Mouse (Mus musculus): ENCODE measurements around the gene Aif1. TPM values are rescaled to one million over a fixed set of nuclear protein-coding genes. Genes with fewer than 3 reads are reported as not detected.
A peak's percentile ranks its signal among the peaks of the same experiment; 100 is the strongest.

Gene Aif1
- polyA plus RNA-seq, 2 experiments from 2014 or later: 0.91 to 1.9 TPM

DNA sequence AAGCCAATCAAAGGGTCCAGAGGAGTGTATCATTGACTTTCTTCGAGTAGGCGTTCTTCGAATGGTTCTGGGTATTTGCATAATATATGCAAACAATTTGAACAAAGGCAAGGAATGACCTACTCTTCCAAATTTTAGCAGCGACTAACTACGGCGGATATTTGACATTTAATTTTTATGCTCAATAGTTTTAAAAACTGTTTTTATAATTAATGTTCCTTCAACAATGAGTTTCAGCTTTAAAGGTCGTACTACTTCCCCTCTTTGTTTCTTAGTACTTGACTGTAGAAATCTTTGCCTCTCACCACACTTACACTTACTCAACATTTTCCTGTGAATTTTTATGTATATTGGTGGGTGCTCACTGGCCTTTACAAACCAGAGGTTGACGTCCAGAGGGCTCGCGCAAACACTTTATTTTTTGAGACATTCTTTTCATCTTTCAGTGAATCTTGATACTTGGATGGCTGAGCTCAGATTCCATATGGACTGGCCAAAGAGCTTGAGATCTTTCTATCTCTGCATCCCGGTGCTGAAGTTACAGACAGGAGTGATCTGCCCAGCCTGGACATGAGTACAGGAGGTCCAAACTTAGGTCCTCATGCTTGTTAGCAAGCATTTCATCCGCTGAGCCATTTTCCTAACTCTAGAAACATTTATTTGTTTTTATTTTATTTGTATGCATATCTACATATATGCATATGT, 10.3 kb downstream of the Aif1 start:
- no peak for ATAC-seq

DNA sequence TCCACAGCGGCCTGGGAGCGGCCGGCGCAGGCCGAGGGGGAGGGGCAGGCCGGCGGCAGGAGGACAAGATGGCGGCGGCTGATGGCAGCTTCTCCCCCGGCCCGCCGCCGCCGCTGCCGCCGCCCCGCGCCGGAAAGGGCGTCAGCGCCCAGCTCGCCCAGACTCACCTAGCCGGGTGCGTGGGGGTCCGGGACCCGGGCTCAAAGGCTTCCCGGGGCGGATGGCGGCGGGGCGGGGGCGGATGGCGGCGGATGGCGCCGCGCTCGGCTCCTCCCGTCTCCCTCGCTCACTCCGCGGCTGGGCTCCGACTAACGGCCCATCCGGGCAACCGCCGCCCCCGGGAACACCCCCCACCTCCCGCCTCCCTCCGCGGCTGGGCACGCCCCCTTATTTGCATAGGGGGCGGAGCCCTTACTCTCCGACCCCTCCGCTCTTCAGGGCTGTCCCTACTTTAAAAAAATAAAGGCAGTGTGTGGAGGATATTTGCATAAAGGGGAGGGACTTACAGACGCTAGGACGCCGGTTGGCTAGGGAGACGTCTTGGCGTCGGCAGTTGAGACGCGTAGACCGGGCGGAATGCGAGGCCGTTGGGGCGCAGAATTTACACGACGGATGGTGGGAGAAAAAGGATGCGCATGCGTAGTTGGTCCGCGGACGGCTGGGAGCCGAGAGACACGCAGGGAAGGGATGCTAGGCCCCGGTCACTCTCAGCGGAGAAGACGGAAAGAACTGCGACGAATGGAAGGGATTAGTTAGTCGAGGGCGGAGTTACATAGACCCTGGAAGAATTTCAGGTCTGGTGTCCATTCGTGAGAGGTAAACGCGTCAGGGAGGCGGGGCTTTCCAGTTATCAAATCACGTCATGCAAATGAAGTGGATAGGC, 11.1 kb downstream of the Aif1 start, which contains the start of gene Prrc2a:
Gene Prrc2a (minus strand): TSS at position 330 of the 883 bp plus-strand sequence.
- ATAC-seq: peak; percentile 89

DNA sequence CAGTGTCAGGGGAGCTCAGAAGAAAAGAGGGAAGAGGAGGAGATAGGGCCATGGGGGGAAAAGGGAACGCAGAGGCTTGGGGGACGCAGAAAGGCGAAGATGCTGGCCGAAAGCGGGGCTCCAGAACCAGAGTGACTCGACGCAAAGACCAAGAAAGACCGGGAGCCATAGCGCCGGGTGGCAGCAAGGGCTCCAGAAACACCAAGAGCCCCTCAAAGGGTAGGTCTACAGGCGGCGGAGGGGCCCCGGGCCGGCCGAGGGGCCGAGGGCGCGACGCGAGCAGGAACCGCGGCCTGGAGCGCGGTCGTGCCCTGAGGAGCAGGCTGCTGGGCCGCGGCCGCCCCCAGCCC, 11.7 kb downstream of the Aif1 start:
- ATAC-seq: no peak

DNA sequence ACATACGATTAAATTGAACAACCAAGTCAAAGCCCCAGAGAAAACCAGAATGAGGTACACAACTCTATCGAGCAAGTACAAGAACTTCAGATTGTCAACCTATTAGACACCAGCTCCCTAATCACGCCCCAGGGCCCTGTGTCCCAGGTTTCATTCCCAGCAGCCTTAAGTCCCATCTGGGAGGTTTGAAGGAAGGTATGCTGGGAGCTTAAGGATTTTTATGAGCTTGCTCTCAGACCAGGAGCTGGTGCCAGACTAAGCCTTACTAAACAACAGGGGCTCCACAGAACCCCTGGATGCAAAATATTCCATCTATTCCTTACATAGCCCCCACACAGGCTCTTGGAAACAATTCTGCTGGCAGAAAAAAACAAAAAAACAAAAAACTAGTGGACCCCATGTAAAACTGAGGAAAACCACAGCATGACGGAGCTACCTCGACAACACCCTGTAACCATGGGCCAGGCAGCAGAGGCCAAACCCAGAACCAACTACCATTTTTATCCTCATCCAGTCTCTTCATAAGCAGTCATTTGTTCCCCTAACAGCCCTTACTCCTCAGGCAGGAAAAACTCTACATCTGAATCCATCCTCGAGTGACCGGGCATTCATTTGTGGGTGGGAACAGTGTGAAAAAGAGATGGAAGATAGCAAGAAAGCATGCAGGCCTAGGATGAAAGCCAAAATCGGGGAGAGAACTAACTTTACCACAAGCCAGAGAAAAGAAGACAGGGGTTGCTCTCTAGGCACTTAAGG, 12.4 kb downstream of the Aif1 start:
- ATAC-seq: no peak

DNA sequence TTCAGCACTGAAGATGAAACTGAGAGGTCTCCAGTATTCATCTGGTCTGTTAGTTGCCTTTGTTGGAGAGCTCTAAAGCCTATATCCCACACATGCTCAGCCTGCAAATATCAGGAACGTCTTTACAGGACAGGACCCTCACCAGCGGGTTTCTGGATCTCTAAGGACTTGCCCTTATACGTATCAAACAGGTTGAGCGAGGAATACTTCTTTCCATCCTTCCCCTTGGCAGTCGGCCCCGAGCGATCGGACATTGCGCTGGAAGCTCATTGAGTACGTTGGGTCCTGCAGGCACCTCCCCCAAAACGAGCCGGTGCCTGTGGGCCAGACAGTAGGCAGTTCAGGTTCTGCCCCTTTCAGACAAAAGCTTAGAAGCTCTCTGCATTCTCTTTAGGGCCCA, 13.1 kb downstream of the Aif1 start:
- ATAC-seq: no peak

DNA sequence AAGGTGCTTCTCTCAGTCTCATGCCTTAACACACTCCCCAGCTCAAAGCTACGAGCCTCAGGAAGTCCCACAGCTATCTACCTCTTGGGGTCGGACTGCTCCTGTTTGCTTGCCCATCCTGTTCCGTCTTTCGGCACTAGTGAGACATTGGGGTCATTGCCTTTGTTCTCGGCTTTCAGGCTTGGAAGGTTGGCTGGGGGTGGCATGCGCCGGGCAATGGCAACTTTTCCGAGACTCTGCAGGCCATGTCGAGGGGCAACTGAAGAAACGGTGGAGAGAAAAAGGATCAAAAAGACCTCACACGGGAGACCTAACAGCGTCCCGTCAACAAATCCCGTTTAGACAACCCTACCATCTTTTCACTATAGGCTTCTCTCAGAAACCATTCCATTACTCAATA, 13.7 kb downstream of the Aif1 start:
- no peak for ATAC-seq

DNA sequence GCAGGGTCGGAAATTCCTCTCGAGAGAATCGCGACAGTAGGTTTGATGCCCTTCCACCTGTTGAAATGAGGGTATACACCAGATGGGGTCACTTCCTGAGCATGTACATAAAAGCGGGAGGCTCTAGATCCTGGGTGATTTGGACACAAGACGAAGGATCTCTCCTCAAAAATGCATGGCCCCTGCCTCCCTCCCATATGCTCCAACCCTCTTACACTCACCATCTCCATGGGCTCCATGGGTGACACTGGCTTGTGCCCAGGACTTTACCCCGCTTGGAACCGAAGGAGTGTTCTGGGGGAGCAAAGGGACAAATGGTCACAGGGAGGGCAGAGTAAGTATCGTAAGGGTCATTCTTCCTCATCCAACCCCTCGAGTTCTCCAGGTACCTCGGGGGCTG, 14.4 kb downstream of the Aif1 start:
- no peak for ATAC-seq

DNA sequence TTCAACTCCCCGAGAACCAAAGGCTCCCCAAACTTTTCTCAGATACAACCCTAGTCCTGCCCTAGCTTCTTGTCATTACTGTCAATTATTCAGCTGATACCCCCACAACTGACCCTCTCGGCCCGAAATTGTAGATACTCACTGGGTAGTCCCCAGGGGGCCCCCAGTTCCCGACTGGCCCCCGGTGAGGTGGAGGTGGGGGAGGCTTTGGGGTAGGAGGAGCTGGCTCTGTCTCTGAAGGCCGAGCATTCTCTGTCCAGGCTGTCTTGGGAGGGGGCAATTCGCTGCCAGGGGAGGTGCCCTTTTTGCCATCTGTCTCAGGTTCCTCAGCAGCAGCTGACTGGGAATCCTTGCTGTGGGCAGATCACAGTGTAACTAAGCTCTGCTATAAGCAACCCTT, 16.2 kb downstream of the Aif1 start:
- no peak for ATAC-seq

DNA sequence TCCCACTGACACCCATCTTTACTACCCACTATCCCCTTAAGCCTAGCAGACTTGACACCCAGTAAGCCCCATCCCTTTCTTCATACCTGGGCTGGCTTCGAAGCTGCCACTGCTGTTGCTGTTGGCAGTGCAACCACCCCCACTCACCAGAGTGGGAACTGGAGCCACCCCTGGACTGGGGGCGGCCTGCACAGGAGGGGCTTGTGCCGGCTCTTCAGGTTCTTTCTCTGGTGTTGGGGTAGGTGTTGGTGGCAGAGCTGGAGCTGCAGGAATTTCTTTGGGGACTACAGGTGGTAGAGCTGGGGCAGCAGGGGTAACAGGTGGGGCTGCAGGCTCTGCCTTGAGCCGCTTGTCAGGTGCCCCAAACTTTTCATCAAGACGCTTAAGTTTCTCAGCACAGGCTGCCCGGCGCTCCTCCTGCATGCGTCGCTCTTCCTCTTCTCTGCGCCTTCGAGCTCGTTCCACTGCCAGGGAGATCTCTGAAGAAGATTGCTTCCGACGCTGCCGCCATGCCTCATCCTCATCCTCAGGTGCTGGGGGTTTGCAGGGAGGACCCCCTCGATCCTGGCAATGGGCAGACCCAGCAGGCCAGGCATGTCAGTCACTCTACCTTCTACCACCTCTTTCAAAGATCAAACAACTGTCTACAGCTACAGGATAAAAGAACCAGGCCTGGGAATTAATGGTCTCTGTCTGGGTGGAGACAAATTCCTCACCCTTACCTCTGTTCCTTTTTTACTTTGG, 16.8 kb downstream of the Aif1 start:
- ATAC-seq: no peak

DNA sequence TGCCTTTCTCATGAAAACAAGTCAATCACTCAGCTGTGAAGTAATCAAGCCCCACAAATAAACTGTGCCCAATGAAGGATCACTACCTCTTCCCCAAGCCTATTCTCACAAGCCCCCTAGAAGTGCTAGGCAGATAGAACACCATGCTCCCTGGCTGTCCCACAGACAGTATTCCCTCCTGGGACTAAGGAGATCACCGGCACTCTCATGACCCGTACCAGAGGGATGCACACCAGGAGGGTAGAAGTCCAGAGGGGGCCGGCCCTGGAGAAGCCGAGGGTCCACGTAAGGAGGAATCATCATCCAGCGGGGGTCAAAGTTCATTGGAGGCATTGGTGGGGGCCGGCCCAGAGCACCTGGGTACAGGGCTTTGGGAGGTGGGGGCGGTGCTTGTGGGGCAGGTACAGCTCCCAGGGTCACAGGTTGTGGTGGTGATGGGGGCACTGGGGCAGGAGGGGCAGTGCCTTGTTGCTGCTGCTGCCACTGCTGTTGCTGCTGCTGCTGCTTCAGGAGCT, 18.1 kb downstream of the Aif1 start:
- ATAC-seq: no peak

DNA sequence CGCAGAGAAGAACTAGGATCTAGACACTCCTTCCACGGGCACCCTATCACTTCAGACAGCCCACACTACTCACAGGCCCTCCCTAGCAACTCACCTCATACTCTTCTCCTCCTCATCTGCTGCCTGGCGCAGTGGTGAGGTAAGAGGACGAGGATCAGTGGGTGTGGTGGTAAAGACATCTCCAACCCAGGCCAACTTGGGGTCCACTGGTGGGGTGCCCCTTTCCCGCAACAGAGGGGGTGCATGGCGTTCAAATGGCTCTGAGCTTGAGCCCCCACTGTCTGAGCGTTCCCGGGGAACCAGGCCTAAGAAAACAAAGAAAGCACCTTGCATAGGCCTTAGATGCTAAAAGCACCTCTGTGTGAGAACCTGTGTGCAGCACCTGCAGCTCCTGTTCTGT, 18.6 kb downstream of the Aif1 start:
- no peak for ATAC-seq

DNA sequence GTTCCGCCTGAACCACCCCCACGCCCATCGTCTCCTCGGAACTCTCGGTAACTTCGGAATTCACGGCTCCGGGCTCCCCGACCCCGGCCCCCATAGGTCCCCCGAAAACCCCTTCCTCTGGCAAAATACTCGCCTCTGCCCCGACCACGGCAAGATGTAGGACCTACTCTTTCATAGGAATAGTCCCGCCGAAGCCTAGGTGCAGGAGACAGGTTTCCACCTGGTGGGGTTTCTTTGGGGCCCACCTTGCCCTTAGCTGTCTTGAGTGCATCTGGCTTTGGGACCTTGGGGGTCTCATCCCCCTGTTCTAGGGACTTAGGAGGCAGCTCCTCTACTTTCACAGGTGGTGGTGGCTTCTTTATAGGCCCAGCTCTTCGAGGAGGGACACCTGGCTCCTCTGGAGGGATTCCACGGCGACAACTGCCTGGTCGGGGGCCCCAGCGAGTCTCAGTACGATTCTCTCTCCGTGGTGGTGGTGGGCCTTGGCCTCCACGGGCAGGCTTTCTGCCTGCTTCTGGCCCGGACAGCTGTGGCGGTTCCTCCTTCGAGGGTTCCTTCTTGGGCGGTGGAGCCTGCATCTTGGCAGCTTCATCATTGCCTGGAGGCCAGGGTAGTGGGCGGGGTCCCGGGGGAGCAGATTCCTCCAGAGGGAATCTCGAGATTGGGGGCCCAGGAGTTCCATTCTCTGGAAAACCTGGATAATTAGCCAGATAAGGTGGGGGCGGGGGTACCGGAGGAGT, 19.2 kb downstream of the Aif1 start:
- ATAC-seq: no peak

DNA sequence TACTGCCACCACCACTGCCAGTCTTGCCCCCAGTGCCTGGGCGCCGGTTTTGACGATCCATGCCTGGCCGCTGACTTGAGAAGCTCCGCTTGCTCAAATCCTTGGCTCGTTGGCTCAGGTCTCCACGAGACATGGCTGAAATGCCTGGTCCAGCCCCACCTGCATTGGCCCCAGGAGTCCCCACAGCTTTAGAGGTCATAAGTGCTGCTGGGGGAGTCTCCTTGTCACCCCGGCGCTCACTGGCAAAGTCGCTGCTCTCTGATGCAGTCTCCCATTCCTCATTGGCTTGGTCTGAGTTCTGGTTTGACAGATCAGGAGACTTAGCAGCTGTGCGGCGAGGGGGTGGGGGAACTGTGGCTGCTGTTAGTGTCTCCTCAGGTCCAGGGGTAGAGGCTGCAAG, 20.4 kb downstream of the Aif1 start:
- ATAC-seq: no peak

DNA sequence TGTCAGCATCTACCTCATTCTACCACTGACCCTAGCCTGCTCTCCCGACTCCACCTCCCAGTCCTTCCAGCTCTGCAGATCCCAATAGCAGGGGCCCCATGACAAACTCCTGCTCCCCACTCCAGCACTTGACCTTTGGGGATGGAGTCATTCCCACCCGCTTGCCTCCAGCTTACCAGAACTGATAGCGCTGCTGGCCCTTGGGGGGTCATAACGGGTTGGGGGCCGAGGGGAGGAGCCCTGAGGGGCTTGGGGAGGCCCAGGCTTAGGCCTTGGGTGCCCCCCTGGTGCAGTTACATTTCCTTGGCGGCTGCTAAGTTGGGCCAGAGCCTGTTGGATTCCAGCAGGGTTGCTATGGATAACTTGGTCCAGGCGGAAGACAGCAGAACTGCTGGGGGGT, 21.3 kb downstream of the Aif1 start:
- ATAC-seq: no peak

DNA sequence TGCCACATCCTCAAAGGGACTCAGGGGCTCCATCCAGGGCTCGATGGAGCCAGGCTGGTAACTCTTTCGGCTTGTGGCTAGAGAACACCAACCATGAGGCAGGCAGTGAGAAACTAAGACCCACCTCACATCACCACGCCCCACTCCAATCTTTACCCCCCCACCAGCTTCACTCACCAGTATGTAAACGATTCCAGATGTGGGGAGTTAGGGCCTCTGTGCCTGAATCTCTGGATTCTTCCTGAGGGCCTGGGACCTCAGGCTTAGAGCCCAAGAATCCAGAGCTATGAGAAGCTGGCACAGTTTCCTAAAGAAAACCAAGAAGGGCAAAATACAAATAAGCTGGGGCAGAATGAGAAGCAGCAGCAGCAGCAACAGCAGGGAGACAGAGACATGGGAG, 21.9 kb downstream of the Aif1 start:
- no peak for ATAC-seq

DNA sequence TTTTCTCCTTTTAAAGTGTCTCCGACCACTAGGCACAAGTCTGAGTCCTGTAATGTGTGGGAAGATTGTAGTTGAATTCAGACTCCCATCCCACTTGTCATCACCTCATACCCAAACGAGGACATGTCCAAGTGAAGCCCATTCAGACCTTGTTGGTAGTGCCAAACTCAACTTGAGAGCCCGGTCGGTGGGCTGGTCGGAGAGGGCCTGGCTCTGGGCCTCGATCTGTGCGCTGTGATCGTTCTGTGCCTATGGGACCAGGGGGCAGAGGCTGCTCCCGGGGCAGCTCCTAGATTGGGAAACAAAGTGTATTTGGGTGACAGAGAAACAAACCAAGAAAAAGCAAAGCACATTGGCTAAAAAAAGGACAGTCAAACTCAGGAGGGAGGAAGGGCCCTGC, 22.8 kb downstream of the Aif1 start:
- no peak for ATAC-seq

DNA sequence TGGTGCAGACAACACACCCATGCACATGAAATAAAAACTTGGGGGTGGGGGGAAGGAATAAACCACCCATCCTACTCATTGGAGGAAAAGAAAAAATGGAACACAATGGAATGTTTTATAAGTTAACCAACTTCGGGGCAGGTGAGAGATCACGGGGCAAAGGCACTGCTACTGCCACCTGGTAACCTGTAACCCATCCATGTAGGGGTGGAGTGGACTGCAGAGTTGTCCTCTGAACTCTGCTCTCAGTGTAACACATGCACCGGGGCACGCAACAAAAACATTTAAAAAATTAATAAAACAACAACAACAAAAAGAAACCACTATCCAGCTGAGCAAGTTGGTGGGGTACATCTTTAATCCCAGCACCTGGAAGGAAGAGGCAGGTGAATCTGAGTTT, 23.7 kb downstream of the Aif1 start:
- no peak for ATAC-seq

DNA sequence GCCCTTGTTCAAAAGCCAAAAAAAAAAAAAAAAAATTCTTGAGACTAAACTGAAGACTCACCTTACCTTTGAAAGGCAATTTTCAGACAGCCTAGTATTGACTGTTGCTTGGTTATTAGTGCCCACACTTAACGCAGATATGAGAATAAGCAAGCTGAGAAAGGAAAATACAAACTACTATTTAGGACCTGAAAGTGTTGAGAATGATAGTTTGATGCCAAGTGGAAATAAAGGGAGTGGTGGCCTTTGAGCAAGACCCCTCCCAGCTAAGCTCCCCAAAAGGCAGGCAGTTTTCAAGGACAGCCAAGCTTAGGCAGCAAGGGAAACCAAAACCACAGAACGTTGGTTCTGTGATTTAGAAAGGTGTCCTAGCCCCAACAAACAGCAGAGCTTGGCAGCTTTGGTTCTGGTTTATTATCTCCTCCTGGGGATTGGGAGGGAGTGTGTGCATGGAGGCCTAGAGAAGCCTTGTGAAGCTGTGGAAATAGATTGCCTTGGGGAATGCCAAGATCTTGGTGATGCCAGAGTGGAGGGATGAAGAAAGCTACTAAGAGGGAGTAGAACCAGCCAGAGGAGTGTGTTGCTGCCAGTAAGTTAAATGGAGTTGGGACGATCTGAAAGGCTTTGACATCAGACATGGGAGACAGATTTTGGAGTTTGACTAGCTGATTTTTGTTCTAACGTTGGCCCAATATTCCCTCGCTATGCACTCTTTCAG, 27.8 kb downstream of the Aif1 start:
- ATAC-seq: no peak

DNA sequence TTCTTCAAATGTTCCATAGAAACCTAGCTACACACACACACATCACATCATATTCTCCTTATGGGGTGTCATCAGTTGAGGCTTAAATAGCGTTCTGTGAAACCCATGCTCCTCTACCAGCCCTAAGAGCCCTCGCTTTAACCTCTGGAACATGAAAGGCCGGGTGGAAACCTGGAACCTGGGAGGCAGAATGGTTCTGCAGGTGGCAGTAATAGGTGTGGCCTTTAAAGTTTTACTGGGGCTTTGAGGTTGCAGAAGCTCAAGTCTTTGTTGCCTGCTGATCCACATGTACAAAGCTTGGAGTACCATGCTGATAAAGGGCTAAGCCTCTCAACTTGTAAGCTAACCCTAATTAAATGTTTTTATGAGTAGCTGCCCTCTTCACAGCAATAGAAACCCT, 28.5 kb downstream of the Aif1 start:
- ATAC-seq: no peak

DNA sequence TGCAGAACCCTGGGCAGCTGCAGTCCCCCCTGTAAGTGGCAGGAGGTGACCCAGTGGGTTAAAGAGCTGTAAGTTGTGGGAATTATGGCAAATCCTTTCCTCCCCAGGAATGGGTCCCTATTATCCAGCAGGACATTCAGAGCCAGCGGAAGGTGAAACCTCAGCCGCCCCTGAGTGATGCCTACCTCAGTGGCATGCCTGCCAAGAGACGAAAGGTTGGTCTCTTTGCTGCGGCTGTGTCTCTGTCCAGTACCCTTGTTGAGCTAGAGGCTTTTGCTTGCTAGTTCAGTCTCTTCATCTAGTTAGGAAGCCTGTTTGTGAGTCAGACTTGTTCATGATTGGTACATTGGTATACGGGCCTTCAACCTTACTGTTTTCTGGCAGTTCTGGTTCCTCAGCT, 29.7 kb downstream of the Aif1 start:
- no peak for ATAC-seq

DNA sequence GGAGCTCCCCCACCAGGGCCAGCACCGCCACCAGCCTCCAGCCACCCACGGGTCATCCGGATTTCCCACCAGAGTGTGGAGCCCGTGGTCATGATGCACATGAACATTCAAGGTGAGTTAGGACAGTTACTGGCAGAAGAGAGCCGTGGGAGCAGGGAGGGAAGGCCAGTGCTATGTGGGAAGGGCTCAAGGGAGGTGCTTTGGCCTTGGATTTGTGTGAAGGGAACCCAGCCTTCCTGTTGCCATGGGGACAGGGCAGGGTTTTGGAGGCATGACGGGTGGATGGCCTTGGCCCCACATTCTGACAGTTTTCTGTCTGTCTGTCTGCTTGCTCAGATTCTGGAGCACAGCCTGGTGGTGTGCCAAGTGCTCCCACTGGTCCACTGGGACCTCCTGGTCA, 33.9 kb downstream of the Aif1 start:
- ATAC-seq: no peak

All from activated CD4-positive, CD25-positive, alpha-beta regulatory T cell, adult 4 months (primary cell).